In the genomic region with DNA sequence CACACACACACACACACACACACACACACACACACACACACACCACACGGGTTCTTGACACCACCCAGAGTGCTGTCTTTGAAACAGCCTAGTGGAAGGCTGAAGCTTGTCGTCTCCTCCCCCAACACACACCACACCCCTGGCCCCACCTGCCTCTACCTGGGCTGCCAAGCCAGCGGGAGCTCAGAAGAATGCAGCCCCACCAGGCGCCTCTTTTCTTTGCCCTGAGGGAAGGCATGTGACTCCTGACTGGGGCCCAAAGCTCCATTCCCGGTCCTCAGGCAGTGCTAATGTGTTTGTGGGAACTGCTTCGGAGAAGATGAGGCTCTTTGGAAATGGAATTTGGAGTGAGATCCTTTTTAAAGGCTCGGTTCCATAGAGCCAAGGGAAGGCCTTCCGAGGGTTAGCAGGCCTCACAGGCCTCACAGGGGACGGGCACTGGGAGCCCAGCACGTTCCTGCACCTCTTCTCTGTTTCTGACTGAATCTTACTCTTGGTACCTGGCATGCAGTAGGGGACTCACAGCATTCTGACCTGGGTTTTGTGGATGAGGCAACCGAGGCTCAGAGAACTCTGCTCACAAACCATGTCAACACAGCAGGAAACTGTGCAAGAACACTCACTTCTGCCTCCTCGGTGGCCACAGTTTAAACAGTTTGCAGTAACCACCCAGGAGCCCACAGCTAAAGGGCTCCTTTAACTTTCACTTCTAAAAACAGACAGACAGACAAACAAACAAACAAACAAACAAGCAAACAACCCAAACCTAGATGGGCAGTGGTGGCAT, we compare ENCODE assay signal across 9 mouse cellular contexts.
DNase-seq lines count a peak whose midpoint lies in the region; ATAC-seq lines count a peak whose summit lies in the region.
"Had no signal": no experiment of that assay in that cellular context is flagged by ENCODE, and none has a peak within 500 bp of the region (broad histone marks: within the 10 kb centered on the region; RNA-seq: fewer than 3 reads in every experiment).

No protein-coding gene starts in this region.

- no peaks in the 10 kb centered on the region for H3K27me3 ChIP-seq in limb, embryonic 10.5 days (ENCODE audit: low read depth, poor library complexity, severe bottlenecking)
- H3K27me3 ChIP-seq: heart, embryonic 13.5 days had no signal

- H3K36me3 ChIP-seq in limb, embryonic 10.5 days, result no peaks in the 10 kb centered on the region
- H3K36me3 ChIP-seq: heart, embryonic 13.5 days had no signal

- H3K4me1 ChIP-seq in limb, embryonic 10.5 days, result peaks cover 36% of the 10 kb centered on the region

- H3K9me3 ChIP-seq in limb, embryonic 10.5 days (replicated peaks), result no peaks in the 10 kb centered on the region
- H3K9me3 ChIP-seq: heart, embryonic 13.5 days had no signal

- no peak overlapping the region for H3K4me3 ChIP-seq in limb, embryonic 10.5 days
- H3K4me3 ChIP-seq: heart, embryonic 13.5 days had no signal

- peak; percentile 68 for DNase-seq in urinary bladder, postnatal 14 days (ENCODE audit: low spot score)
- DNase-seq in urinary bladder, postnatal 10 days (ENCODE audit: low spot score), result no peak
- DNase-seq in limb, embryonic 10.5 days (ENCODE audit: low spot score), result no peak
- DNase-seq in cerebellum, postnatal 4 days (ENCODE audit: low spot score in 2 of 2), result no peak
- no peak for DNase-seq in testis, postnatal 10 days (ENCODE audit: low spot score)
- DNase-seq in gastrocnemius, postnatal 14 days, result no peak
- DNase-seq: forebrain, postnatal 0 days had no signal

- intact Hi-C loops in gastrocnemius, postnatal 14 days (cut with DNase I; ENCODE audit: low total_unique reads), result loop anchor here (10.0 kb wide), 1 partner anchor 100 kb away; no protein-coding TSS in a partner anchor

- 0 out of 2 replicates have a peak, but pooled peaks have one; percentile 26 for ATAC-seq in erythroid progenitor cell, adult 5-6 weeks (replicated peaks; ENCODE audit: low FRiP score, poor library complexity, severe bottlenecking)
- ATAC-seq: forebrain, postnatal 0 days had no signal

- H3K27ac ChIP-seq in limb, embryonic 10.5 days, result peak overlapping the region; percentile 47
- H3K27ac ChIP-seq: heart, embryonic 13.5 days had no signal

- WGBS in limb, embryonic 10.5 days, result 42% methylated on average over 12 of the region's 12 CpGs
